Mouse (Mus musculus): ENCODE measurements around the gene Lgals3bp. TPM values are rescaled to one million over a fixed set of nuclear protein-coding genes. Genes with fewer than 3 reads are reported as not detected.

The Lgals3bp gene
- polyA plus RNA-seq, 1 experiment from 2014 or later = 4.4 TPM

DNA sequence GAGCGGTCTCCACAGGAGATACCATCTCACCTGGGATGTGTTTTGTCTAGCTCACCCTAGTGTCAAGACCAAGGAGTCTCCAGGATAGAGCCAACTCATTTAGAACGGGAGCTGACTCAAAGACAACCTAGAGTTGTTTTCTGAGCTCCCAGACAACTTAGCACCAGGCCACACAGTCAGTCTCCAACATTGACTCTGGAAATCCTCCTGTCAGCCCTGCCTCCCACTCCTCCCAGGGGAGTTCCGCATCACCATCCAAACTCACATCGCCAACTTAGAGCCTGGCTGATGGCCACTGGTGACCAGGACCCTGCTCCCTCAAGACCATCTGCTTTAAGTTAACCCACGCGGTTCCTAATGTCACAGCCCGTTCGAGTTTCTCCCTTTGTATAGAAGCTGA lies 26.4 kb downstream of the Lgals3bp start:
- ATAC-seq = no peak
- Histone ChIP-seq H3K9ac (ENCODE audit: low read depth, low read length) (no peak overlapping the region), H3K9me3 (replicated peaks; ENCODE audit: control insufficient read depth, low read length, poor library complexity, severe bottlenecking) (no peaks in the 10 kb centered on the region), H3K4me2 (ENCODE audit: low read length) (no peak overlapping the region), H3K27me3 (ENCODE audit: control insufficient read depth, insufficient read depth, low read depth, low read length) (no peaks in the 10 kb centered on the region), H3K4me3 (ENCODE audit: low read depth, low read length) (no peak overlapping the region), H3K36me3 (ENCODE audit: control insufficient read depth, insufficient read depth, low read length) (no peaks in the 10 kb centered on the region), H3K27ac (ENCODE audit: low read length) (no peak overlapping the region), H3K4me1 (ENCODE audit: control insufficient read depth, insufficient read depth, low read length) (peaks cover 3% of the 10 kb centered on the region; the same call in 1 of the 2 replicates)
- WGBS = 93% methylated on average over 8 of the region's 8 CpGs

DNA sequence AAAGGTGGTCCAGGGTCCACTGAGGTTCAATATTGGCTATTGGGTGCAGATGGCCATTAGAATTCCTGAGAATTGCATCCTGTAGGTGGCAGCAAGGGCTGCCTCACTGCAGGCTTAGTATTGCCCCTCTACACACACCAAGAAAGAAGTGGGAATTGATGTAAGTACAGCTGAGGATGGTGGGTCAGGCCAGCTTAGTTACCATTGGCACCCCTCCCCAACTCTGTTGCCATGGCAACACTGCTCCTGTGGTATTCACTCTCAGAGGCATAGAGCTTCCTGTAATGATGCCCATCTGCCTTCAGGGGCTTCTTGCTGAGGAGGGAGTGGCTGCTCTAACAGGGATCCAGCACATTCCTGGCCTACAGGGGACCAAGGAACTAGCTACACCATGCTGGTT lies 26.9 kb downstream of the Lgals3bp start:
- no peak overlapping the region for H3K27ac ChIP-seq (ENCODE audit: low read length)
- no peak overlapping the region for H3K4me2 ChIP-seq (ENCODE audit: low read length)
- peaks cover 3% of the 10 kb centered on the region; the same call in 1 of the 2 replicates for H3K4me1 ChIP-seq (ENCODE audit: control insufficient read depth, insufficient read depth, low read length)
- H3K9ac ChIP-seq (ENCODE audit: low read depth, low read length) = no peak overlapping the region
- no peaks in the 10 kb centered on the region for H3K27me3 ChIP-seq (ENCODE audit: control insufficient read depth, insufficient read depth, low read depth, low read length)
- H3K4me3 ChIP-seq (ENCODE audit: low read depth, low read length) = no peak overlapping the region
- no peaks in the 10 kb centered on the region for H3K9me3 ChIP-seq (replicated peaks; ENCODE audit: control insufficient read depth, low read length, poor library complexity, severe bottlenecking)
- no peaks in the 10 kb centered on the region for H3K36me3 ChIP-seq (ENCODE audit: control insufficient read depth, insufficient read depth, low read length)
- ATAC-seq = peak; percentile 70; the same call in 1 of the 2 replicates

DNA sequence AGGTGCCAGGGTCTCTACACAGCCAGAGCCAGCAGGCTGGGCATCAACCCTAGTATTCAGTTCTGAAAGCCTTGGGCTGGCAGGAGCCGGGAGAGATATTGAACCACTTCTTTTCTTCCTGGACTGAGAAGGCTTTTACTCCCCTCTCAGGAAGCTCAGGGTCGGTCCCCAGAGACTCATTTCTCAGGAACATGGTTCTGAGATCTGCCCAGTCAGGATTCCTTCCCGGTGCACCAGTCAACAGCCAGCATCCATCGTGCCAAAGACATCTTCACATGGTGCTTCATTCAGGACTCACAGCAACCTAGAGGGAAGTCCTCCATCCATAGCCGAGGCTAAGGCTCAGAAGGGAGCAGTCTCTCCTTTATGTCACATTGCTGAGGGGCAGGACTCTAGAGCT lies 27.4 kb downstream of the Lgals3bp start:
- H3K27ac ChIP-seq (ENCODE audit: low read length) = no peak overlapping the region
- no peaks in the 10 kb centered on the region for H3K27me3 ChIP-seq (ENCODE audit: control insufficient read depth, insufficient read depth, low read depth, low read length)
- ATAC-seq = no peak
- WGBS = 59% methylated on average over 5 of the region's 5 CpGs
- H3K9ac ChIP-seq (ENCODE audit: low read depth, low read length) = no peak overlapping the region
- no peak overlapping the region for H3K4me3 ChIP-seq (ENCODE audit: low read depth, low read length)
- no peaks in the 10 kb centered on the region for H3K9me3 ChIP-seq (replicated peaks; ENCODE audit: control insufficient read depth, low read length, poor library complexity, severe bottlenecking)
- peaks cover 3% of the 10 kb centered on the region; the same call in 1 of the 2 replicates for H3K4me1 ChIP-seq (ENCODE audit: control insufficient read depth, insufficient read depth, low read length)
- no peaks in the 10 kb centered on the region for H3K36me3 ChIP-seq (ENCODE audit: control insufficient read depth, insufficient read depth, low read length)
- no peak overlapping the region for H3K4me2 ChIP-seq (ENCODE audit: low read length)

DNA sequence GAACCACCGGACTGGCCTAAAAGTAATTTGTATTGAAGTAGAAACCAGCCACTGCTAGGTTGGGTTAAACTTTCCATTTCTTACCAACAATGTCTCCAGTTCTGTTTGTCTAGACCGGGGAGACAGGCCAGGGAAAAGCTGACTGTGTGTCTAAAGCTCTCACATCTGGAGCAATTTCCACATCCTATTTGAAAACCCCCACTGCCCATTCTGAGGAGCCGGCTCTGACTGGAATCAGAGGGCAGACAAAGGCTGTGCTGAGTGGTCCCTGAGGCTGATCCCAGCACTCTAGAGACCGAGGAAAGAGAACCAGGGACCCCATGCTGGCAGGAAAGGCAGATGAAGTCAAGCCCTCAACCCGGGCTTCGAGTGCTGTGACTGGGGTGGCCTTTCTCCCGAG lies 29.3 kb downstream of the Lgals3bp start:
- Histone ChIP-seq H3K36me3 (ENCODE audit: control insufficient read depth, insufficient read depth, low read length) (no peaks in the 10 kb centered on the region), H3K27ac (ENCODE audit: low read length) (no peak overlapping the region), H3K9me3 (replicated peaks; ENCODE audit: control insufficient read depth, low read length, poor library complexity, severe bottlenecking) (no peaks in the 10 kb centered on the region), H3K4me3 (ENCODE audit: low read depth, low read length) (no peak overlapping the region), H3K4me1 (ENCODE audit: control insufficient read depth, insufficient read depth, low read length) (peaks cover 3% of the 10 kb centered on the region; the same call in 1 of the 2 replicates), H3K27me3 (ENCODE audit: control insufficient read depth, insufficient read depth, low read depth, low read length) (no peaks in the 10 kb centered on the region), H3K9ac (ENCODE audit: low read depth, low read length) (peak overlapping the region; percentile 25; the same call in 1 of the 2 replicates), H3K4me2 (ENCODE audit: low read length) (no peak overlapping the region)
- WGBS = 51% methylated on average over 7 of the region's 7 CpGs
- no peak for ATAC-seq

DNA sequence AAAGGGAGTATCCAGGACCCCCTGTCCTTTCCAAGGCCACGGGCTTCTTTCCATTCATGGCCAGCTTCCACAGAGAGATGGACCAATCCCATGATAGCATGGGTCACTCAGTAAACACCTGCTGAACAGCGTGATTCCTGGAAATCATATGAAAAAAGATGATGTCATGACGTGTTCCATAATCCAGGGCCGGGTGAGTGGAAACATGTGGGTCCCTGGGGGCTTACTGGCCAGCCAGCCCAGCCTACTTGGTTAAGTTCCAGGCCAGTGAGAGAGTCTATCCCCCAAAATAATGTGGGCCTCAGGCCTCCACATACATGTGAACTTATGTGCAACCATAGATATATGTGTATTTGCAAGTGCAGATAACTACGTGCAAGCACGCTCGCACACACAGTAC lies 30.0 kb downstream of the Lgals3bp start:
- 84% methylated on average over 7 of the region's 7 CpGs for WGBS
- H3K27ac ChIP-seq (ENCODE audit: low read length) = no peak overlapping the region

DNA sequence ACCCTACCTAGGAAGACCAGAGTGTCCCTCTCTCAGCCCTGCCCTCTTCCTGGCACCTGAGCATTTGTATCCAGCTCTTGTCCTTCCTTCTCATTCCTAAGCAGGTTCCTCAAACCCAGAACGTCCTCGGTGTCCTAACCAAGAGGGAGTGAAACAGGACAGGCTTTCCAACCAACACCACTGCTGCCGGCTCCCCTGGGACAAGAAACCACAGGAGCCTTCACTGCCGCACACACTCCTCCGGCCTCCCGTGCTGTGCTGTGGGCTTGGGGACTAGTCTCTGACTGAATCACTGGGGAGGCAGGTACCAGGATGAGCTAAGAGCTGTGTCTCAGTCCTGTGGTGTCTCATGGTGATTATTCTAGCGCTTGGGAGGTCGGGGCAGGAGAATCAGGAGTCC lies 32.2 kb downstream of the Lgals3bp start:
- H3K9ac ChIP-seq (ENCODE audit: low read depth, low read length) = no peak overlapping the region
- no peaks in the 10 kb centered on the region for H3K36me3 ChIP-seq (ENCODE audit: control insufficient read depth, insufficient read depth, low read length)
- H3K27ac ChIP-seq (ENCODE audit: low read length) = no peak overlapping the region
- H3K27me3 ChIP-seq (ENCODE audit: control insufficient read depth, insufficient read depth, low read depth, low read length) = no peaks in the 10 kb centered on the region
- no peak overlapping the region for H3K4me2 ChIP-seq (ENCODE audit: low read length)
- H3K4me3 ChIP-seq (ENCODE audit: low read depth, low read length) = no peak overlapping the region
- no peak for ATAC-seq
- 86% methylated on average over 8 of the region's 8 CpGs for WGBS
- H3K9me3 ChIP-seq (replicated peaks; ENCODE audit: control insufficient read depth, low read length, poor library complexity, severe bottlenecking) = no peaks in the 10 kb centered on the region
- no peaks in the 10 kb centered on the region for H3K4me1 ChIP-seq (ENCODE audit: control insufficient read depth, insufficient read depth, low read length)

More for the DNA sequence above, 30.0 kb downstream of the Lgals3bp start:
- no peak overlapping the region for H3K4me2 ChIP-seq (ENCODE audit: low read length)
- H3K4me3 ChIP-seq (ENCODE audit: low read depth, low read length) = no peak overlapping the region
- H3K36me3 ChIP-seq (ENCODE audit: control insufficient read depth, insufficient read depth, low read length) = no peaks in the 10 kb centered on the region
- H3K9me3 ChIP-seq (replicated peaks; ENCODE audit: control insufficient read depth, low read length, poor library complexity, severe bottlenecking) = no peaks in the 10 kb centered on the region
- H3K4me1 ChIP-seq (ENCODE audit: control insufficient read depth, insufficient read depth, low read length) = peaks cover 3% of the 10 kb centered on the region; the same call in 1 of the 2 replicates
- no peak for ATAC-seq
- H3K9ac ChIP-seq (ENCODE audit: low read depth, low read length) = no peak overlapping the region
- H3K27me3 ChIP-seq (ENCODE audit: control insufficient read depth, insufficient read depth, low read depth, low read length) = no peaks in the 10 kb centered on the region

DNA sequence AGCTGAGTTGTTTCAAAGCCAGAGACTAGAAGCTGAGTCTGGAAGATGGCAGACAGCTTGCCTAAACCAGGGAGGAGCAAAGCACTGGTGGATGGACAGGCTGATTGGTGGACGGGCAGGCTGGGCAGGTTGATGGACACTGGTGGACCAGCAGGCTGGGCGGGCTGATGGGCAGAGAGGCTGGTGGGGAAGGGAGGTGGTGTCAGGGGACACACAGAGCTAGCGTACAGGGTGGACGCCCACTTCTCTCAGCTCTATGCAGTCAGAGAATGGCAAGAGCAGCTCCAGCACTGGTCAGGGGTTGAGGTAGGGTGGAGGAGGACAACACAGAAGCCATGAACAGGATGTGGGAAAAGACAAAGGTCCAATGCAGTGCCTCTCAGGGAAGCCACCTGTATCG lies 32.6 kb downstream of the Lgals3bp start:
- 91% methylated on average over 5 of the region's 5 CpGs for WGBS
- no peak overlapping the region for H3K9ac ChIP-seq (ENCODE audit: low read depth, low read length)
- no peaks in the 10 kb centered on the region for H3K27me3 ChIP-seq (ENCODE audit: control insufficient read depth, insufficient read depth, low read depth, low read length)
- ATAC-seq = no peak
- no peak overlapping the region for H3K4me2 ChIP-seq (ENCODE audit: low read length)
- H3K36me3 ChIP-seq (ENCODE audit: control insufficient read depth, insufficient read depth, low read length) = no peaks in the 10 kb centered on the region
- H3K27ac ChIP-seq (ENCODE audit: low read length) = no peak overlapping the region
- no peaks in the 10 kb centered on the region for H3K9me3 ChIP-seq (replicated peaks; ENCODE audit: control insufficient read depth, low read length, poor library complexity, severe bottlenecking)
- no peak overlapping the region for H3K4me3 ChIP-seq (ENCODE audit: low read depth, low read length)
- H3K4me1 ChIP-seq (ENCODE audit: control insufficient read depth, insufficient read depth, low read length) = no peaks in the 10 kb centered on the region

DNA sequence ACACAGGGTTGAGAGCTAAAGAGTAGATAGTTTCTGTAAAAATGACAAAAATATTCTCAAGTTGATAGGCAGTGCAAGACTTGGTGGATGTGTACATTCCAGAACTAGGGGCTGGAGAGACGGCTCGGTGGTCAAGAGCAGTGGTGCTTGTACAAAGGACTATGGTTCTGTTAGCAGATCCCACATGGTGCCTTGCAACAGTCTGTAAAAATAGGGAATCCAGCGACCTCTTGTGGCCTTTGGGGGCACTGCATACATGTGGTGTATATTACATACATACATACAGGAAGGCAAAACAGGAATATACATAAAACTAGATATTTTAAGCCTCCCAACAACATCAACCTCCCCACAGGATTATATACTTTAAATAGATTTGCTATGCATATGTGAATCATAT lies 33.6 kb downstream of the Lgals3bp start:
- no peak overlapping the region for H3K4me2 ChIP-seq (ENCODE audit: low read length)
- no peak for ATAC-seq
- no peak overlapping the region for H3K4me3 ChIP-seq (ENCODE audit: low read depth, low read length)
- H3K27me3 ChIP-seq (ENCODE audit: control insufficient read depth, insufficient read depth, low read depth, low read length) = no peaks in the 10 kb centered on the region
- 55% methylated on average over 3 of the region's 3 CpGs for WGBS
- H3K9ac ChIP-seq (ENCODE audit: low read depth, low read length) = no peak overlapping the region
- no peaks in the 10 kb centered on the region for H3K9me3 ChIP-seq (replicated peaks; ENCODE audit: control insufficient read depth, low read length, poor library complexity, severe bottlenecking)
- H3K27ac ChIP-seq (ENCODE audit: low read length) = no peak overlapping the region
- H3K36me3 ChIP-seq (ENCODE audit: control insufficient read depth, insufficient read depth, low read length) = no peaks in the 10 kb centered on the region
- H3K4me1 ChIP-seq (ENCODE audit: control insufficient read depth, insufficient read depth, low read length) = no peaks in the 10 kb centered on the region; the same call in 1 of the 2 replicates

DNA sequence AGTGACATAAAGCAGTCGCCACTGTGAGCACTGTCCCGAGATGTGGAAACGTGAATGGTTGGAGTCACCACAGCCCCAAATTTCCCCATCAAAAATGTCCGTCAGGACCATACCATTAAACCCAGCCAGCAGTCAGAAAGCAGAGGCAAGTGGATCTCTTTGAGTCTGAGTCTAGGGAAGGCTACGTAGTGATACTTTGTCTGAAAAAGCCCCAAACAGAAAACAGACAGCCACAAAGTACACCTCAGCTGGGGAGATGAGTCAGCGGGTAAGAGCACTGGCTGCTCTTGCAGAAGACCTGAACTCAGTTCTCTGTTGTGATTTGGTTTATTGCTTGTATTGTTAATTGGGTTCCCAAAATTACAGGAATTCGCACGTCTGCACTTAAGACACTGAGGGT lies 35.3 kb downstream of the Lgals3bp start:
- no peaks in the 10 kb centered on the region for H3K9me3 ChIP-seq (replicated peaks; ENCODE audit: control insufficient read depth, low read length, poor library complexity, severe bottlenecking)
- no peak overlapping the region for H3K9ac ChIP-seq (ENCODE audit: low read depth, low read length)
- peaks cover 6% of the 10 kb centered on the region for H3K4me1 ChIP-seq (ENCODE audit: control insufficient read depth, insufficient read depth, low read length)
- ATAC-seq = no peak
- H3K36me3 ChIP-seq (ENCODE audit: control insufficient read depth, insufficient read depth, low read length) = no peaks in the 10 kb centered on the region
- no peak overlapping the region for H3K4me3 ChIP-seq (ENCODE audit: low read depth, low read length)
- H3K27ac ChIP-seq (ENCODE audit: low read length) = no peak overlapping the region
- H3K27me3 ChIP-seq (ENCODE audit: control insufficient read depth, insufficient read depth, low read depth, low read length) = no peaks in the 10 kb centered on the region
- WGBS = 80% methylated on average over 8 of the region's 8 CpGs
- H3K4me2 ChIP-seq (ENCODE audit: low read length) = no peak overlapping the region
